Mouse (Mus musculus): Measurements from ENCODE around the gene Tmc3. TPM values are rescaled to one million over a fixed set of nuclear protein-coding genes. Genes with fewer than 3 reads are reported as not detected.

Gene Tmc3
- polyA plus RNA-seq, 1 experiment from 2014 or later: 0.08 TPM

- Histone ChIP-seq H3K27me3 (no peaks in the 10 kb centered on the region), H3K4me1 (no peaks in the 10 kb centered on the region), H3K36me3 (ENCODE audit: poor library complexity, severe bottlenecking) (peaks cover 8% of the 10 kb centered on the region; the same call in 1 of the 2 replicates), H3K9ac (no peak overlapping the region), H3K4me2 (no peak overlapping the region), H3K9me3 (replicated peaks) (no peaks in the 10 kb centered on the region), H3K27ac (no peak overlapping the region), H3K4me3 (no peak overlapping the region)
- no peak for ATAC-seq
- WGBS: 83% methylated on average over 2 of the region's 2 CpGs
Measured at GRCm38 (mm10) chr7:83644761-83645160, 60.0 kb downstream of the Tmc3 start.

- Histone ChIP-seq H3K4me2 (no peak overlapping the region), H3K9ac (no peak overlapping the region), H3K36me3 (ENCODE audit: poor library complexity, severe bottlenecking) (peaks cover 2% of the 10 kb centered on the region; the same call in 1 of the 2 replicates), H3K27ac (no peak overlapping the region), H3K4me3 (no peak overlapping the region), H3K27me3 (no peaks in the 10 kb centered on the region), H3K4me1 (no peaks in the 10 kb centered on the region), H3K9me3 (replicated peaks) (no peaks in the 10 kb centered on the region)
- WGBS: 86% methylated on average over 5 of the region's 5 CpGs
- no peak for ATAC-seq
Measured at GRCm38 (mm10) chr7:83645476-83645875, 60.7 kb downstream of the Tmc3 start.

- H3K27me3 ChIP-seq: no peaks in the 10 kb centered on the region
- no peaks in the 10 kb centered on the region for H3K36me3 ChIP-seq (ENCODE audit: poor library complexity, severe bottlenecking)
- H3K9me3 ChIP-seq (replicated peaks): no peaks in the 10 kb centered on the region
- no peak for ATAC-seq
- no peak overlapping the region for H3K4me3 ChIP-seq
- H3K4me2 ChIP-seq: no peak overlapping the region
- 81% methylated on average over 7 of the region's 7 CpGs for WGBS
- H3K27ac ChIP-seq: no peak overlapping the region
- no peaks in the 10 kb centered on the region for H3K4me1 ChIP-seq
- H3K9ac ChIP-seq: no peak overlapping the region
Measured at GRCm38 (mm10) chr7:83648807-83649206, 64.1 kb downstream of the Tmc3 start.

DNA sequence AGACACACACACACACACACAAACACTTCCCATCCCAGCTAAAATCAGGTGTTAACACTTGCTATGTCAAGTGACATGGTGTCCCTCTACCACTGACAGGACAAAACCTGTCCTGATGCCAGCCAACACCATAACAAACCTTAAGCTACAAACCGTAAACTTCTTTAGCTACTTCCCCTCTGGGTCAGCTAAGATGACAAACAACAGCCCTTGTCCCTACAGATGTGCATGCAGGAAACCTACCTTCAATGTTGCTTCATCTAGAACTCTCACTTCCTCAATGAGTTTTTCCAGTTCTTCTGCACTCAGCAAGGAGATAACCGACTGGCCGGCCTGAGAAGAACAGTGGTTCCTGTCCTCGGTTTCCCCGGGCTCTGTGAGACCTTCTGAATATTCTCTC is 65.9 kb downstream of the Tmc3 start:
- Histone ChIP-seq H3K27ac (no peak overlapping the region), H3K9me3 (replicated peaks) (no peaks in the 10 kb centered on the region), H3K4me1 (no peaks in the 10 kb centered on the region), H3K4me3 (no peak overlapping the region), H3K36me3 (ENCODE audit: poor library complexity, severe bottlenecking) (no peaks in the 10 kb centered on the region), H3K27me3 (no peaks in the 10 kb centered on the region), H3K4me2 (no peak overlapping the region), H3K9ac (no peak overlapping the region)
- WGBS: 96% methylated on average over 5 of the region's 5 CpGs
- ATAC-seq: no peak

DNA sequence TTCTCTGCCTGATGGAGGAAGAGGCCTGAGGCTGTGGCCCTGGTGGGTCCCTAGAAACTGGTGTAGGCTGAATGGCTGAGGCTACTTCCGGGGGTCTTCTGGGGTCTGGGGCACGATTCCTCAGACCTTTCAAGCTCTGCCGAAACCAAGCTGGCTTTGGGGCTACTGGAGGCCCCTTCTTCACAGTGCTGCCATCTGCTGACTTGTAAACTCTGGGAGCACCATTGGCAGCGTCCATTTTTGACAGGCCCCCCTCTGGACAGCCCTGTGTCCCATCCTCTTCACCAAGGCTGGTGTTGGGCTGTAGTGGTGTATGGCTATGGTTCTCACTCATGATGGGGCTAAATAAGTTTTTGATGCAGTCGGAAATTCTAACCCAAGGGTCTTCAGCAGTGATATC is 67.8 kb downstream of the Tmc3 start:
- ATAC-seq: no peak
- Histone ChIP-seq H3K27me3 (no peaks in the 10 kb centered on the region), H3K9me3 (replicated peaks) (no peaks in the 10 kb centered on the region), H3K9ac (no peak overlapping the region), H3K4me3 (no peak overlapping the region), H3K36me3 (ENCODE audit: poor library complexity, severe bottlenecking) (no peaks in the 10 kb centered on the region), H3K27ac (no peak overlapping the region), H3K4me1 (no peaks in the 10 kb centered on the region), H3K4me2 (no peak overlapping the region)
- 79% methylated on average over 5 of the region's 5 CpGs for WGBS

DNA sequence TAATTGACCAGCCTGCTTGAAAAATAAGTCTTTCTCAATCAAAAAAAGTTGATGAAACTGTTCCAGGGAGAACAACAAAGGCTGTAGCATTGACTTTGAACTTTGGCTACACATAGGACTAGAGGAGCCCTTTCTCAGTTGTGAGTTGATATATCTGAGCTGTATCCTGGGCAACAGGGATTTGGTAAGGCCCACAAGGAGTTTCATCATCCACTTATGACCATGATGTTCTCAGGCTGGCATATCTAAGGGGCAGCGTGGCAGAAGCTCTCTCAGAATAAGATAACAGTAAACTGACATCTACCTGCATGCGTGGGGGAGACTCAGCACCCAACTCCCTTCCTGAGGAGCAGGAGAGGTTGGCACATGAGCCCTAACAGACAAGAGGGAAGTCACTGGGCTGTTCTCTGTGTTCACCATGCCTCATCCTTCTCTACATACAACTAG is 68.9 kb downstream of the Tmc3 start:
- no peak for ATAC-seq
- WGBS: 87% methylated on average over 2 of the region's 2 CpGs
- Histone ChIP-seq H3K27ac (no peak overlapping the region), H3K9ac (no peak overlapping the region), H3K9me3 (replicated peaks) (no peaks in the 10 kb centered on the region), H3K27me3 (no peaks in the 10 kb centered on the region), H3K4me3 (no peak overlapping the region), H3K36me3 (ENCODE audit: poor library complexity, severe bottlenecking) (no peaks in the 10 kb centered on the region), H3K4me1 (no peaks in the 10 kb centered on the region), H3K4me2 (no peak overlapping the region)

- no peaks in the 10 kb centered on the region for H3K9me3 ChIP-seq (replicated peaks)
- whole genome bisulfite sequencing: 88% methylated on average over 2 of the region's 2 CpGs
- H3K9ac ChIP-seq: no peak overlapping the region
- no peaks in the 10 kb centered on the region for H3K4me1 ChIP-seq
- H3K4me3 ChIP-seq: no peak overlapping the region
- H3K36me3 ChIP-seq (ENCODE audit: poor library complexity, severe bottlenecking): no peaks in the 10 kb centered on the region
- no peaks in the 10 kb centered on the region for H3K27me3 ChIP-seq
- no peak overlapping the region for H3K4me2 ChIP-seq
- no peak overlapping the region for H3K27ac ChIP-seq
- ATAC-seq: no peak
Measured at GRCm38 (mm10) chr7:83654196-83654595, 69.5 kb downstream of the Tmc3 start.

GRCm38 (mm10) chr7:83654938-83655630 is 70.4 kb downstream of the Tmc3 start:
- Histone ChIP-seq H3K4me3 (no peak overlapping the region), H3K27me3 (no peaks in the 10 kb centered on the region), H3K9ac (no peak overlapping the region), H3K9me3 (replicated peaks) (no peaks in the 10 kb centered on the region), H3K4me1 (no peaks in the 10 kb centered on the region), H3K36me3 (ENCODE audit: poor library complexity, severe bottlenecking) (no peaks in the 10 kb centered on the region), H3K27ac (no peak overlapping the region), H3K4me2 (no peak overlapping the region)
- 82% methylated on average over 5 of the region's 5 CpGs for WGBS
- no peak for ATAC-seq

- ATAC-seq: no peak
- Histone ChIP-seq H3K4me2 (no peak overlapping the region), H3K36me3 (ENCODE audit: poor library complexity, severe bottlenecking) (no peaks in the 10 kb centered on the region), H3K9ac (no peak overlapping the region), H3K4me3 (no peak overlapping the region), H3K27ac (no peak overlapping the region), H3K27me3 (no peaks in the 10 kb centered on the region), H3K4me1 (no peaks in the 10 kb centered on the region), H3K9me3 (replicated peaks) (no peaks in the 10 kb centered on the region)
- WGBS: 75% methylated on average over 1 of the region's 1 CpGs
Measured at GRCm38 (mm10) chr7:83658716-83659115, 74.0 kb downstream of the Tmc3 start.

GRCm38 (mm10) chr7:83659159-83660065 is 74.7 kb downstream of the Tmc3 start:
- Histone ChIP-seq H3K9me3 (replicated peaks) (no peaks in the 10 kb centered on the region), H3K9ac (no peak overlapping the region), H3K4me2 (no peak overlapping the region), H3K4me1 (no peaks in the 10 kb centered on the region), H3K4me3 (no peak overlapping the region), H3K27me3 (no peaks in the 10 kb centered on the region), H3K36me3 (ENCODE audit: poor library complexity, severe bottlenecking) (no peaks in the 10 kb centered on the region), H3K27ac (no peak overlapping the region)
- 0 out of 2 replicates have a peak, but pooled peaks have one; percentile 16 for ATAC-seq
- 88% methylated on average over 9 of the region's 9 CpGs for WGBS

DNA sequence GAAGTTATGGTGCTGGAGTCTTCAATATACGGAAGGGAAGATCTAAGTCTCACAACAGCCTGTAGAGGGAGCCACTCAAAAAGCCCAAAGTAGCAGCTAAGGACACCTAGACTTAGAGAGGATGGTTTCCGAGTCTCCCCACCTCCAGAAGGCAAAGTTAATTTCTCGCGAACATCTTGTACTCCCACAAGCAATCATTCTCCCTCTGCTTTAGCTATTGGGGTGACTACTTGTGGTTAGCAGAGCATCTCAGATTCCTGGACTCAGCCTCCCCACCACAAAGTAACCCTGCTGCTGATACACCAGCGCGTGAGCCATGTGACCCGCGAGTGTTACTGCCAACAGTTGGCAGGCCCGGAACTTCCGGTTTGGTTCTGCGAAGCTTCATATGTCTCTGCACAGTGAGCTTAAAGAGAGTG is 75.6 kb downstream of the Tmc3 start:
- Histone ChIP-seq H3K27ac (no peak overlapping the region), H3K9ac (no peak overlapping the region), H3K9me3 (replicated peaks) (no peaks in the 10 kb centered on the region), H3K4me2 (no peak overlapping the region), H3K27me3 (no peaks in the 10 kb centered on the region), H3K4me3 (no peak overlapping the region), H3K36me3 (ENCODE audit: poor library complexity, severe bottlenecking) (no peaks in the 10 kb centered on the region), H3K4me1 (no peaks in the 10 kb centered on the region)
- ATAC-seq: no peak
- WGBS: 95% methylated on average over 11 of the region's 11 CpGs

DNA sequence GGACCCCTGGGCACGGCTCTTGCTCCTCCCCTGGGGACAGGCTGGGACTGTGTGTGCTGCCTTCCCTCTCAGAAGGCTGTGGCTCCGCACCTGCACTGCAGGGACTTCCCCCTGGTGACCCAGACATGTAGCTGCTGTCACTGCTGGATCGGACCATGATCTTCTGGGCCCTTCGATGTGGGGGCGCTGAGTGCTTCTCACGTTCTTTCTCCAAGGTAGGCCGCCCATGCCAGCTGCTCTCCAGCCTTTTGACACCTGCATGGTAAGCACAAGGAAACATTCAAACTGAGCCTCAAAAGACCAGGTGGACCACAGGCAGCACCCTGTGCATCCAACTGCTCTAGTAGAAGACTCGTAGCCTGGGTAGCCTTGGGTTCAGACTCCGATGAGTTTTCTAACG is 76.3 kb downstream of the Tmc3 start:
- H3K27ac ChIP-seq: no peak overlapping the region
- no peaks in the 10 kb centered on the region for H3K4me1 ChIP-seq
- no peak overlapping the region for H3K4me3 ChIP-seq
- no peaks in the 10 kb centered on the region for H3K27me3 ChIP-seq
- ATAC-seq: no peak
- 87% methylated on average over 10 of the region's 10 CpGs for WGBS
- no peak overlapping the region for H3K4me2 ChIP-seq
- no peaks in the 10 kb centered on the region for H3K9me3 ChIP-seq (replicated peaks)
- H3K9ac ChIP-seq: no peak overlapping the region
- H3K36me3 ChIP-seq (ENCODE audit: poor library complexity, severe bottlenecking): no peaks in the 10 kb centered on the region

Data from forebrain, embryonic 13.5 days (tissue).